Mouse (Mus musculus): ENCODE measurements around the gene Trappc2l.

Trappc2l gene

GRCm38 (mm10) chr8:122580926-122581325 lies 30.5 kb upstream of the Trappc2l start:
- no peak for DNase-seq (ENCODE audit: low read depth, low spot score)

- no peak for DNase-seq (ENCODE audit: low read depth, low spot score)
Observed at GRCm38 (mm10) chr8:122584981-122585380, 26.5 kb upstream of the Trappc2l start.

DNA sequence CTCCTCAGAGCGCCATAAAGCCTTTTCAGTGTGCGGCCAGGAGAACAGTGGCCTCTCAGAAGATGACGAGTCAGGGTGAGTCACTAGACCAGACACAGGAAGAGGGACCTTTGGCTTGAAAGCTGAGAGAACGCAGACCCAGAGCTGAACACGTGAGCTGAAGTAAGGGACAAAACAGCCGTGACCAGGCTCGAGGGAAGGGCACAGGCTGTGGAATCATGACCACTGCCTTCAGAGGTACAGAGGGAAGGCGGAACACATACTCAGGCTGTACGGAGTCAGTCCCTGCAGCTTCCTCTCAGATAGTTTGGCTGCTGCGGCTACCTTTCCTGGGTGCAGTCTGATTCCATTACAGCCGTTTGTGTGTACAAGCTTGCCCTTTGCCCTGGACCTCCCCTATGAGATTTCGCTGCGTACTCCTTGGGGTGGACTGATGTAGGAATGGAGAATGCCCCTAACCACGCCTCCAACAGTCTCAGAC lies 26.0 kb upstream of the Trappc2l start:
- no peak for DNase-seq (ENCODE audit: low read depth, low spot score)

GRCm38 (mm10) chr8:122586171-122586570 lies 25.3 kb upstream of the Trappc2l start:
- DNase-seq (ENCODE audit: low read depth, low spot score): no peak

GRCm38 (mm10) chr8:122586749-122587148 lies 24.7 kb upstream of the Trappc2l start:
- DNase-seq (ENCODE audit: low read depth, low spot score): no peak

DNA sequence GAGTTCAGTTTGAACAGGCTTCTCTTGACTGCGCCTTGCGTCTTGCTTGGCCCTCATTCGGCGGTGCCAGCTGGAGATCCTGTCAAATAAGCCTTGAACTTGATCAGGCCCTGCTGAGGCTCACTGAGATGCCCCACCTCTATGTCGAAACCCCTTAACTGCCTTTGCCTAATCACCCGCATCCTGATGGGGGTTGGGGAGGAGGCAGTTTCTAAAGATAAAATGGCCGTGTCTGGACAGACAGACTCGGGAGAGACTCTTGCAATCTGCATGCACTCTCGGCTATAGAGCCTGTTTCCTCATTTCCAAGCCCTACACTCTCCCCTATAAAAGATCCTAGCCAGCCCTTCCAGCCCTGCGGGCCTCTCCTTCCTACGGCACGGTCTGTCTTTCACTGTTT lies 18.2 kb upstream of the Trappc2l start:
- DNase-seq (ENCODE audit: low read depth, low spot score): no peak

- no peak for DNase-seq (ENCODE audit: low read depth, low spot score)
Observed at GRCm38 (mm10) chr8:122593783-122594507, 17.5 kb upstream of the Trappc2l start.

GRCm38 (mm10) chr8:122596031-122596430 lies 15.4 kb upstream of the Trappc2l start:
- no peak for DNase-seq (ENCODE audit: low read depth, low spot score)

DNA sequence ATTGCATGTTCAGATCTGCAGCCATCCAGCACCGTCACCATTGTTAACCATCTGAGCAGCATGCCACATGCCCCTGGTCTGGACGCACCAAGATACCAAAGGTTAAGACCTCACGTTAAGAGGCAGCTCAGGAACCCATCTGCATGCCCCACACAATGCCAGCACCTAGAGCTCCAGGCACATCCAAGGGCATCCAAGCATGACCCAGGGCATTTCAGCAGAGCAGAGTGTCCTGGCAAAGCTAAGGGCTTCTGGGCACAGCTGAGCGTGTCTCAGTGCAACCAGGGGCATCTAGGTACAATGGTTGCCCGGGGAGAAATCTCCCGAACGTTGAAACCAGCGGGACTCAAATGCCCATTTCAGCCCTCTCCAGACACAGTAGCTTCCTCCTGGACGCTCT lies 10.8 kb upstream of the Trappc2l start:
- DNase-seq (ENCODE audit: low read depth, low spot score): no peak

GRCm38 (mm10) chr8:122604640-122605039 lies 6.8 kb upstream of the Trappc2l start:
- no peak for DNase-seq (ENCODE audit: low read depth, low spot score)

DNA sequence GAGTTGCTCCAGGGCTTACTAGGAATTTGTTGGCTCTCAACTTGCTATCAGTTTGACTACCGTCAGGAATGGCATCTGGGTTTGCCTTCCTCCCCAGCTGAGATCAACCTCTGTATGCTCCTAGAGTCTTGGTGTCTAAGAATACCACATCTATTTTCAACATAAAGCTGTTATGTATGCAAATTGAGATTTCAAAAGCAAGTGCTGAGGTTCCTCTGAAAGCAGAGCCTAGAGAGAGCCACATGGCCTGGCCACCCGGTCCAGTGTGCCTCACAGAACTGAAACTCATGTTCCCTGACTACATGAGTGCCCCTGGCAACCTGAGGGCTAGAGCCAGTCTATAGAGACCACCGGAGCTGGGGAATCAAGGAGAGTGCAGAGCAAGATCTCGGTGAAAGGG lies 6.1 kb upstream of the Trappc2l start:
- no peak for DNase-seq (ENCODE audit: low read depth, low spot score)

GRCm38 (mm10) chr8:122606810-122607209 lies 4.6 kb upstream of the Trappc2l start:
- no peak for DNase-seq (ENCODE audit: low read depth, low spot score)

DNA sequence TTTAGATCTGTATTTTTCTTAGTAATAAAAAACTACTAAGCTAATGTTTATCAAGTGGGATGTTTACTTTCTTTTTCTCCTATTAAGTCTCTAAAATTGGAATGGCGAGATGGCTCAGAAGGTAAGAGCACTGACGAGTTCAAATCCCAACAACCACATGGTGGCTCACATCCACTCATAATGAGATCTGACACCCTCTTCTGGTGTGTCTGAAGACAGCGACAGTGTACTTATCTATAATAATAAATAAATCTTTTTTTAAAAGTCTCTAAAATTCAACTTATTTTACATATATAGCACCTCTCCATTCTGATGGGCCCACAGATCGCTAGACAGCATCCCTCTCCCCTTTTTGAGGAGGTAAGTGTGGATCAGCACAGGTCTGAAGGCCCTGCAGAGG lies 1.2 kb upstream of the Trappc2l start:
- no peak for DNase-seq (ENCODE audit: low read depth, low spot score)

DNA sequence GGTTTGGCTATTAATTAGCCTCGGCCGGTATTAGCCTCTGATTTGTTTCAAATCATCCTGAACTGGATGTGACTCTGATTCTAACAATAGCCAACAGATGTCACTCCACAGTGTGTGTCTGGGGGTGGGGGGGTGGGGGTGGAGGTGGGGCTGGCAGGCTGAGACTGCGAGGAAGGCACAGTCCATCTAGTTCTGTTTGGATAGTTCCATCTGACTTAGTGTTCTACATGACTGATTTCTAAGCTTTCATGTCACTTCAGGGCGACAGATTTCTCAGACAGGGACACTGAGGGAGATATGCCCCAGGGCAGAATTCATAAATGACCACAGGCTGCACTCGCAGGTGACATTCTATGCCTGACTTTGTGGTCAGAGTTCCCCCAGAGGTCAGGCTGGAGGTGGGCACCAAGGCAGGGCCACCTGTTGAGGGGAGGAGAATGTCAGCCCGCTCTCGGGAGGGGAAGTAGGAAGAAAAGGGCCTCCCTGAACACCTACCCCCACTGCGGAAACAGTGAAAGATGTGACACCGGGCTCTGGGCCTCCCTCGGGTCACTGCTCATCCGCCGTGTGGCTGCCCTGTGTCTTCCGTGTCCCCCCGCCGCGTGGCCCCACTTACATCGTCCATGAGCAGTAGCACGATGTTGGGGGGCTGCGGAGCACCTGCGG lies 695 bp upstream of the Trappc2l start:
- peak; percentile 19 for DNase-seq (ENCODE audit: low read depth, low spot score)

DNA sequence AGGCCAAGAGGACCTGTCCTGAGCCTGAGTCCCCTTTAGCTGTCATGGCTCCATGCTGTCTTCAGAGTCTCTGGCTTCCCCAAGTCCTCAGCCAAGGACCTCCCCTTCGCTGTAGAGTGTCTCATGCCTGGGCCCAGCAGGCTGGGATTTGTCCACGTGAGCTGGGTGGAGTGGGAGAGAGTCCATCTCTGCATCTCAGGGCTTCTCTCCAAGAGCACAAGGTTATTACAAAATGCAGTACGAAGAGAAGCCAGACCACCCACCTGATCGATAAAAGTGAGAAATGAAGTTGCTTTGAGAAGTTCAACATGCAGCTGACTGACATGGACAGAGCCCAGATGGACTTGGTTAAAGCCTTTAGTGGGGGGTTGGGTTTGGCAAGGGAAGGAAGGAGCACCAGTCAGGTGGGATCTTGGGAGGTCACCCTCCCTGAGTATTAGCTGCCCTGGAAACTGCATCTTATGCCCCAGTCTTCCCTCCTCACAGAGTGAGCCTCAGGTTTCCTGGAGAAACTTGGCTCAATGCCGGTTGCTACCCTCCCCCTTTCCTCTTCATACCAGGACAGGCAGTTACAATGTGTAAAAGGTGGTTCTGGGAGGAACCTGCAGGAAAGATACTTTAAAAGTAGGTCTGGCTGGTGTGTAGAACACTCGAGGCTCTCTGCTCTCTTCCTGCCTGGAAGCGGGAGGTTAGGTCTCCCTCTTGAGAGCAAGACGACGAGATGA lies 4.9 kb downstream of the Trappc2l start:
- no peak for DNase-seq (ENCODE audit: low read depth, low spot score)

- DNase-seq (ENCODE audit: low read depth, low spot score): peak; percentile 82
Observed at GRCm38 (mm10) chr8:122617947-122618546, 6.6 kb downstream of the Trappc2l start.

- no peak for DNase-seq (ENCODE audit: low read depth, low spot score)
Observed at GRCm38 (mm10) chr8:122618660-122619378, 7.4 kb downstream of the Trappc2l start.

DNA sequence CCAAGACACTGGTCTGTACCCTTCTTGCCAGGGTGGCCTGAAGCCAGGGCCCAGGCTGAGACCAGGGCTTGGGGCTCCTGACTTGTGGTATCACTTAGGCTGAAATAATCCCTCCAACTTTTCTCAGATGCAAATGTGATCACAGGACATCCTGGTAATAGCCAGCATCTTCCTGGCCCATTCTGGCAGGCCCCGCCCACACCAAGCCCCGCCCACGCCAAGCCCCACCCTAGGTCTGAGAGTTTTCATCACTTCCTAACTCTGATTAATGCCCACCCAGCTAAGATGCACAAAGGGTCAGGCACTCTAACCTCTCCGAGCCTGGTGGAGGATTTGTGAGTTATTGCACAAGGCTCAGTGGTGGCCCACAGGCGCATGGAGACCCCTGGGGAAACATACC lies 9.0 kb downstream of the Trappc2l start:
- DNase-seq (ENCODE audit: low read depth, low spot score): no peak

DNA sequence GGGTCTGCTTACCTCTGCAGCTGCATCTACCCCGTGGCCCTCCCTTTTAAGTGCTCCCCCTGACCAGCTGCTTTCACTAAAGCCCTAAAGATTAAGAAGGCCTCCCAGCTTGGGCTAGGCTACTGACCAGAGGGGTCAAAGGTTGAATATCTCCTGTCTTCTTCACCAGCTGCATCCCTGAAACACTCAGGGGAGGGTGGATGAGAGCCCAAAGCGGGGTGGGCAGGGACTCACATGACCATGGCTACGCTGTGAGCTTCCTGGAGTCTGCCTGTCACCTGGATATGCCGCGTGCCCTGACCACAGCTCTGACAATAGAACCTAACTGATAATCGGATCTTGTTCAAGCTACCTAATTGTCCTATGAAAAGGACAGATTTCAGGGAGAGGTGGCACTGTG lies 11.3 kb downstream of the Trappc2l start, which contains the start of gene Pabpn1l:
Gene Pabpn1l (minus strand): TSS at position 13 of the 400 bp plus-strand sequence.
- no peak for DNase-seq (ENCODE audit: low read depth, low spot score)

DNA sequence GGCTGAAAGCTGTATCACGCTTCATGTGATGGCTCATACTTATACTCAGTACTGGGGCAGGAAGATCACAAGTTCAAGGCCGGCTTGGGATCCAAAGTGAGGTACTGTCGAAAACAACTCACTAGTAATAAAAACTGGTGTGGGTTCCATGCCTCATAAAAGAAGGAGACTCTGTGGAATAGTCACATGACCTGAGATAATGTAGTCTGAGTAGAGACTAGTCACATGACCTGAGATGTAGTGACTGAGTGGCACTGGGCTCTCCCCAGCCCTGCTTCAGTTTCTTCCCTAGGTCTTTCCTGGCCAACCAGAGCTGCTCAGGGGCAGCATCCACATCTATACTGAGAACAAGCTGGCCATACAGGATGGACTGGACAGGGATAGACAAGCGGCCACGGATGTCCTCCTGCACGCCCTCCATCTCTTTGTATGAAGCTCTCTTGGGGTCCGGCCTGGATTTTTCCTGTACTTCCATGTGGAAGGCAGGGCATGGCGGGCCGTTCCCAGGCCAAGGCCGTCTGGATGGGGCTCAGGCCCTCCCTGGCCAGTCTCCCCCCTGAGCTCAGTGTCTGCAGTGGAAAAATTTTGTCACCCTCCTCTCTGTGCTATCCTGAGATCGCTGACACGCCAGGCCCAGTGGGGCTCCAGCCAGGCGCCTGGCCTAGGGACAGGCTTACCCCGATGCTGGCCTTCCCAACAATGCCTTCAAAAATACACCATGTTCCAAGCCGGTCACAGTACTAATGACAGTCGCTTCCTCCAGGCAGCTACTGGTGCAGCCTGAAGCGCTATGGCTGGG lies 12.6 kb downstream of the Trappc2l start:
- DNase-seq (ENCODE audit: low read depth, low spot score): no peak

DNA sequence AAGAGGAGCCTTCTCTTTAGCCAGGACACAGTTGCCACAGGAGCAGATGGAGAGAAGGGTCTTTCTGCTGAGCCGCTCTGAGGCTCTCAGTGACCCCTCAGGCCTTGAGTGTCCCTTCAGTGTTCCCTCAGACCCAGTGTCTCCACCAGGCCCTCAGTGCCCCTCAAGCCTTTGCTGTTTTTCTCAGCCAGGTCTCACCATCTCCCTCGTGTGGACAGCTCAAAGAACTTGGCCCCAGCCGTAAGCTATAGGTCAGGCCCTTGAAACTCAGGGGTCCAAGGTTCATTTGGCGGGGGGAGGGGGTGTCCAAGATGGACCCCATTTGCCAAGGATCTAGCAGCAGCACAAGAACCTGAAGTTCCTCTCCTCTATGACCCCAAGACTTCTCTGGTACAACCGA lies 13.2 kb downstream of the Trappc2l start:
- no peak for DNase-seq (ENCODE audit: low read depth, low spot score)

Measured in retina, postnatal 7 days (tissue).